Mouse (Mus musculus) cerebellum, postnatal 36 days (tissue): ENCODE measurements around the gene Gm20388.

Experiments
- DNase-seq, 2 experiments: peaks; one replicate each; pipeline ENCODE4 v3.0.0; 2021 to 2022; ENCODE audit warnings: mixed read lengths in 2 of 2

The Gm20388 gene

GRCm38 (mm10) chr8:124052568-124052967, 4141.9 kb downstream of the Gm20388 start:
- no peak for DNase-seq

- no peak for DNase-seq
These were observed 4146.4 kb downstream of the Gm20388 start for GRCm38 (mm10) chr8:124056832-124057655.

DNA sequence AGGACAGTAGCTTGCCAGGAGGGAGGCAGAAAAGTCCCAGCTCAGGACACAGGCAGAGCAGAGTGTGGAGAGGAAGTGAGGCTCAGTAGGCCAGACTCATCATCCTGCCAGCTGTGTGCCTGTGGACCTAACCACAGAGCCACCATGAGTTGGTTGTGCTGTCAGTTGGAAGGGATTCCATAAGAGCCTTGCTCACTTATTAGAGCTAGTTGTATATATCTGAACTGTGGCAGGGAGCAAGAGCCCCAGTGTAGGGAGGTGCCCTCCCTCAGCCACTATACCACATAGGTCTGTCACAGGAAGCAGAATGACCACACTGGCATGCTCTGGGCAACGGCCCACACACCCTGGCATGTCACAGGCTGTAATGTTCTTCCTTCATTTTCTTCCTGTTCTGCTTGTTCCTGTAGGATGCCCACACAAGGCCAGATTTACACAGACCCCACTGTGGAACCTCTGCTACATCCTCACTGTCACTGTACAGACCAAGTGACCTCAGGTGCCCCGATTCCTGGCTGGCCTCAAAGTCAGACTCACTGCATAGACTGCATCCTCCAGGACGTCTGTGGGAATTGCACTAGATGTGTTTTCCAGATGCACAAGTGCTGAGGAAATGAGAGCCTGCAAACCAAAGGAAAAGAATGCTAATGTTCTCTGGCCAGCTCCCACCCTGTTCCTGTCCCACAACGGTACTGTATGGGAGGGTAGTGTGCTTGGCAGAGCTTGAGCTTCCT, 4155.9 kb downstream of the Gm20388 start:
- DNase-seq: no peak

DNA sequence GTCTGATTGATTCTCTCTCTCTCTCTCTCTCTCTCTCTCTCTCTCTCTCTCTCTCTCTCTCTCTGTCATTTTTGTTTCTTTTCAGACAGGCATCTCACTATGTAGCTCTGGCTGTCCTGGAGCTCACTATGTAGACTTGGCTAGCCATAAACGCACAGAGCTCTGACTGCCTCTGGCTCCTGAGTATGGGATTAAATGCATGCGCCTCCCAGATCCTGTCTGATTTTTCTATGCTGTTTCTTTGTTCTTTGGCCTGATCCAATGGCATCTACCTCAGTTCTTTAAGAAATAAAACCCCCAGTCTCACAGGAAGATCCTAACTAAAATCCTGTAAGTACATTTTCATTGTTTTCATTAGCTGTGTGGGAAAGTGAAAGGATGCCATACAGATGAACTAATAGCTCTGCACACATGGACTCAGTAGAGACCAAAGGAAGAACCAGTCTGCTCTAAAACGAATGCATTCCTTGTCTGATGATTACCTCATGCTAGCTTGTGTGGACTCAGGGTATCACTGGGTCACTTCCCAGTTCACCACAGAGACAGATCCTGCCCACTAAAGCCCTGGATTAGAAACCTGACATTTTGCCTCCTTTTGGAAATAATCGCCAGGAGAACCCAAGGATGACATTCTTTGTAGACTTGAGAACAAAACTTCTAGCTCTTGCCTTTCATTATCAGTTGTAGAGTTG, 4156.6 kb downstream of the Gm20388 start:
- no peak for DNase-seq

- peak; percentile 9 to 13 for DNase-seq
These were observed 4160.0 kb downstream of the Gm20388 start for GRCm38 (mm10) chr8:124070363-124071324.

GRCm38 (mm10) chr8:124075977-124076376, 4165.3 kb downstream of the Gm20388 start:
- DNase-seq: no peak

DNA sequence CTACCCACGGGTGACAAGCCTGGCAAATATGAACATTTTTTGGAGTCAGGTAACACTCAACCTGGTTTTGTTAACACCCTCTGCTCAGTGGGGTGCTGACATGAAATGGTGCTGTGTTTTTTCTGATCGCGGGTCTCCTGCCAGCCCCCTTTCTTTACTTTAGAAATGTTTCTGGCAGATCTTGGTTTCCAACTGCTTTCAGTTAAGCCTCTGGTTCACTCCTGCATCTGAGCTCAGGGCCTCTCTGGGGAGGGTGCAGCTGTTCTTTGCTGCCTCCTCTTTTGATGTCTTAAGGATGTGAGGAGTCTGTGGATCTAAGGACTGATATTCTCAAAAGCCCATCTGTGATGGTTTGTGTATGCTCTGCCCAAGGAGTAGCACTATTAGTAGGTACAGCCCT, 4165.8 kb downstream of the Gm20388 start:
- no peak for DNase-seq

DNA sequence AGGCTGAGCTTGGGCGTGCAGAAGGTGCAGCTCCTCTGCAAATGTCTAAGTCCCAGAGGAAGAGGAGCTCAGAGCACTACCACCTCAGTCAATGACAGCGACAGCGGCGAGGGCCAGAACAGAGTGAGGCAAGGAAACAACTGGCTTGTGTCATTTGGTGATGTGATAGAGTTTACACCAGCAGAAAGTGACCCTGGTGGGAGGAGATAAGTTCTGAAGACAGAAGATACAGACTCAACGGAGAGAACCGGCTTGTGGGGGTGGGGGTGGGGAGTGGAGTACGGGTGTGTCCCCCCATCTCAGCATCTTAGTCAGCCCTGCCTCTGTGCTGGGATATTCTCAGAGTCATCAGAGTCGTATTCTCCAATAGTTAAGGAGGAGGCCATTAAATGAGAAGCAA, 4166.7 kb downstream of the Gm20388 start:
- DNase-seq: no peak

- DNase-seq: no peak
These were observed 4167.4 kb downstream of the Gm20388 start for GRCm38 (mm10) chr8:124077998-124078397.

DNA sequence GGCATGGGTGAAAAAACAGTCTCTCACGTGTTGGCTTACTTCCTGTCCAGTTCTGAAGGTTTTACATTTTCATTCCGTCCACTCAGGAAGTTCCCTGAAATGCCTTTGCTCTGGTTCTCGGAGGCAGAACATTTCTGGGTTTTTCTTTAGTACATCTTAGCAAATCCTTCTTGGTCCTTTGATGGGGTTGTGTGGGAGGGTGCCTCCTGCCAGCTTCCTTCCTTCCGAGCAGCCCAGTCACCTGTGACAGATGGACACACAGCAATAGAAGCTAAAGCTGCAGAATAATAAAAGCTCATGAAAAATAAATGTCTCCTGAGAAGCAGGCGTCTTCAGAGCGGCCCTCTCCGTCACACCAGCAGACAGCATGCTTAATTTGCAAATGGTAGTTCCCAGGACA, 4168.3 kb downstream of the Gm20388 start:
- DNase-seq: no peak

GRCm38 (mm10) chr8:124080467-124081326, 4170.1 kb downstream of the Gm20388 start:
- no peak for DNase-seq

DNA sequence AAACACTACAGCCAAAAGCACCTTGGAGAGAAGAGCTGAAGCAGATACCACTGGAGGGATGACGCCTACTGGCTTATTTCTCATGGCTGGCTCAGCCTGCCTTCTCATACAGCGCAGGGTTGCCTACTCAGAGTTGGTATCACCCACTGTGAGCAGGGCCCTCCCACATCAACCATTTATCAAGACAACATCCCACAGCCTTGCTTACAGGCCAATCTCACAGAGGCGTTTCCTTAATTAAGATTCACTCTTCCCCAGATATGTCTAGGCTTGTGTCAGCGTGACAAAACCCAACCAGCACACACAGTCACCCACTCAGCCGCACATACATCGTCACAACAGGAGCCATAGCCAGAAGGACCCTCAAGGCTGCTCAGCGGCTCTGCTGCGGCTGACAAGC, 4172.0 kb downstream of the Gm20388 start:
- DNase-seq: no peak

- no peak for DNase-seq
These were observed 4173.0 kb downstream of the Gm20388 start for GRCm38 (mm10) chr8:124083611-124084010.

GRCm38 (mm10) chr8:124085668-124086067, 4175.0 kb downstream of the Gm20388 start:
- no peak for DNase-seq

- no peak for DNase-seq
These were observed 4177.5 kb downstream of the Gm20388 start for GRCm38 (mm10) chr8:124088092-124088613.

- DNase-seq: no peak
These were observed 4178.4 kb downstream of the Gm20388 start for GRCm38 (mm10) chr8:124089016-124089415.

GRCm38 (mm10) chr8:124090473-124090872, 4179.8 kb downstream of the Gm20388 start:
- no peak for DNase-seq

DNA sequence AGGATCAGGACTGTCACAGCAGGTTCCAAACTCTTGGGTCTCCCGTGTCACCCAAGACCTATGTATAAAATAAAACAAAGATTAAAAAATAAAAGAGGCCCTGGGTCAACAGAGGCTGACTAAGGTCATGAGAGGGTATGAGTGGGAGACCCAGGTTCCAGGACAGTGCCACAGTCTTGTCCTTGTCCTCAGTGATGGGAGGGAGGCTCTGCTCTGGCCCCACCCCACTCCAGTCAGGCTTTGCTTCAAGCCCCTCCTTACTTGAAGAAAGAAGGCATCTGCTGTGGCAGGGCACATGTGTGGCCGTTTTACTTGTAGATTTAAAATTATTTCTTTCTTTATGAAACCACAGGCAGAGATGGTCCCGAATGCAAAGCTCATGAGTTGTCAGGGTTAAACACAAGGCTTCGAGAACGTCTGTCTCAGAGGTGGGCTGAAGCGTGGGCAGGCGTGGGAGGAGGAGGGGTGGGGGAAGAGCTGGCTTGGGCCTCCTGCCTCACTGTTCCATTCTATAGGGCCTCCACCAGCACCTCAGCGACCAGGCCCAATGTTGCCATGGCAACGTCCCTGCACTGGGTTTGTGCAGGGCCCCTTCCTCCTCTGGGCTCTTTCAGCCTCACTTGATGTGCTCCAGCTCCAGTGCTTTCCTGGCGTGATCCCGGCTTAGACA, 4188.4 kb downstream of the Gm20388 start:
- no peak for DNase-seq

DNA sequence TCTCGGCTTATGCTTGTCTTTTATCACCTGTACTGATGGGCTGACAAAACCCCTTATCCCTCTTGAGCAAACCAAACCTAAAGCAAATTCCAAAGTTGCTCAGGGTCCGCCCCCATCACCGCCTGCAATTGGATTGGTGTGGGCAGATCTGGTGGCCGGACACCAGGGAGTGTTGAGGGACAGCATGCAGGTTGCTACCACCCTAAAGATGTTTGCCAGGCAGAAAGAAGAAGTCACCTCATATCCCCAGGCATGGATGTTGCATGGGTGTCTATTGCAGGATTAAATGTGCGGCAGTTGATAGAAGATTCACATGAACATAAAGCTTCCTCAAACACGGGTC, 4189.0 kb downstream of the Gm20388 start:
- no peak for DNase-seq

GRCm38 (mm10) chr8:124105869-124106268, 4195.2 kb downstream of the Gm20388 start:
- DNase-seq: no peak
